In the genomic region with DNA sequence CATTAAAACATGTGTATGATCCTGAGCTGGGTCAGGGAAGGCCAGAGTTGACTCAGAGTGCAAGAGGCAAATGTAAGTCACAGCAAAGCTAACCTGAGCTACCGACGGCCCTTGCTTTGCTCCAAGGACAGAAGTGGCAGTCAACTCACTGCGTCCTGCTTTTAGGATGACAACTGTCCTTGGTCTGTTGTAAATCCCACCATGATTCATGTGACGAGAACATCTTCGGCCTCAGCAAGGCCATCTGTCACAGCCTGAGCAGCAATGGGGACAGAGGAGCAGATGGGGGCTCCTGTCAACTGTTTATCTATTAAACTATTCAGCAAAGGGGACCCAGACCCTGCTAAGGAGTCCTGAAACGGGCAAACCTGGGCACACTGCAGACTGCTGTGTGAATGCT, we compare ENCODE assay signal across 18 mouse cellular contexts.
"Had no signal": no experiment of that assay in that cellular context is flagged by ENCODE, and none has a peak within 500 bp of the region (broad histone marks: within the 10 kb centered on the region; RNA-seq: fewer than 3 reads in every experiment).

No protein-coding gene starts in this region.

- H3K9me3 ChIP-seq: kidney, embryonic 15.5 days; liver, embryonic 13.5 days; midbrain, embryonic 12.5 days; midbrain, embryonic 15.5 days; neural tube, embryonic 13.5 days had no signal

- H3K27ac ChIP-seq: kidney, embryonic 15.5 days; left cerebral cortex, adult 2 months; liver, embryonic 13.5 days; macrophage; midbrain, embryonic 12.5 days; midbrain, embryonic 15.5 days; neural tube, embryonic 13.5 days; stomach, postnatal 0 days had no signal

- H3K9ac ChIP-seq: kidney, embryonic 15.5 days; liver, embryonic 13.5 days; midbrain, embryonic 12.5 days; midbrain, embryonic 15.5 days; neural tube, embryonic 13.5 days had no signal

- H3K4me1 ChIP-seq: kidney, embryonic 15.5 days; liver, embryonic 13.5 days; midbrain, embryonic 12.5 days; midbrain, embryonic 15.5 days had no signal

- H3K4me3 ChIP-seq: kidney, embryonic 15.5 days; left cerebral cortex, adult 2 months; liver, embryonic 13.5 days; midbrain, embryonic 12.5 days; midbrain, embryonic 15.5 days; myocyte; neural tube, embryonic 13.5 days had no signal

- DNase-seq: kidney, adult 8-10 months; kidney, postnatal 10 days; kidney, postnatal 36 days; layer of hippocampus, postnatal 36 days; liver, embryonic 13.5 days; lung, adult 2 months; retina, postnatal 1 day; right cerebral cortex, postnatal 4 days; thymus, adult 2 months; thymus, postnatal 14 days had no signal

- H3K4me2 ChIP-seq: kidney, embryonic 15.5 days; liver, embryonic 13.5 days; midbrain, embryonic 12.5 days; midbrain, embryonic 15.5 days; neural tube, embryonic 13.5 days had no signal

- H3K36me3 ChIP-seq: kidney, embryonic 15.5 days; liver, embryonic 13.5 days; midbrain, embryonic 12.5 days; midbrain, embryonic 15.5 days had no signal

- ATAC-seq: midbrain, embryonic 15.5 days had no signal

- H3K27me3 ChIP-seq: kidney, embryonic 15.5 days; liver, embryonic 13.5 days; midbrain, embryonic 12.5 days; midbrain, embryonic 15.5 days; neural tube, embryonic 13.5 days had no signal
